Mouse (Mus musculus): ENCODE data around the gene Slc35b4. TPM values are rescaled to one million over a fixed set of nuclear protein-coding genes. Genes with fewer than 3 reads are reported as not detected.

Slc35b4 gene
- total RNA-seq, 2 experiments from 2014 or later, result 5.8 to 9.5 TPM

GRCm38 (mm10) chr6:34171748-34172457, 5.0 kb downstream of the Slc35b4 start:
- ATAC-seq (replicated peaks; ENCODE audit: low FRiP score, poor library complexity, severe bottlenecking), result no peak

- no peak for ATAC-seq (replicated peaks; ENCODE audit: low FRiP score, poor library complexity, severe bottlenecking)
Observed at GRCm38 (mm10) chr6:34170844-34171494, 5.9 kb downstream of the Slc35b4 start.

GRCm38 (mm10) chr6:34168834-34169233, 8.1 kb downstream of the Slc35b4 start:
- no peak for ATAC-seq (replicated peaks; ENCODE audit: low FRiP score, poor library complexity, severe bottlenecking)

GRCm38 (mm10) chr6:34163014-34163413, 13.9 kb downstream of the Slc35b4 start:
- ATAC-seq (replicated peaks; ENCODE audit: low FRiP score, poor library complexity, severe bottlenecking), result no peak

- ATAC-seq (replicated peaks; ENCODE audit: low FRiP score, poor library complexity, severe bottlenecking), result no peak
Observed at GRCm38 (mm10) chr6:34162607-34163006, 14.3 kb downstream of the Slc35b4 start.

GRCm38 (mm10) chr6:34161511-34161910, 15.4 kb downstream of the Slc35b4 start:
- ATAC-seq (replicated peaks; ENCODE audit: low FRiP score, poor library complexity, severe bottlenecking), result no peak

- no peak for ATAC-seq (replicated peaks; ENCODE audit: low FRiP score, poor library complexity, severe bottlenecking)
Observed at GRCm38 (mm10) chr6:34160816-34161310, 16.0 kb downstream of the Slc35b4 start.

- ATAC-seq (replicated peaks; ENCODE audit: low FRiP score, poor library complexity, severe bottlenecking), result no peak
Observed at GRCm38 (mm10) chr6:34159998-34160815, 16.7 kb downstream of the Slc35b4 start.

GRCm38 (mm10) chr6:34156841-34157748, 19.8 kb downstream of the Slc35b4 start:
- ATAC-seq (replicated peaks; ENCODE audit: low FRiP score, poor library complexity, severe bottlenecking), result peak; percentile 89

GRCm38 (mm10) chr6:34156057-34156456, 20.9 kb downstream of the Slc35b4 start:
- no peak for ATAC-seq (replicated peaks; ENCODE audit: low FRiP score, poor library complexity, severe bottlenecking)

GRCm38 (mm10) chr6:34155137-34155804, 21.6 kb downstream of the Slc35b4 start:
- ATAC-seq (replicated peaks; ENCODE audit: low FRiP score, poor library complexity, severe bottlenecking), result peak; percentile 73

GRCm38 (mm10) chr6:34154202-34154601, 22.7 kb downstream of the Slc35b4 start:
- ATAC-seq (replicated peaks; ENCODE audit: low FRiP score, poor library complexity, severe bottlenecking), result no peak

- no peak for ATAC-seq (replicated peaks; ENCODE audit: low FRiP score, poor library complexity, severe bottlenecking)
Observed at GRCm38 (mm10) chr6:34153069-34154052, 23.6 kb downstream of the Slc35b4 start.

GRCm38 (mm10) chr6:34149821-34150220, 27.1 kb downstream of the Slc35b4 start:
- ATAC-seq (replicated peaks; ENCODE audit: low FRiP score, poor library complexity, severe bottlenecking), result no peak

- no peak for ATAC-seq (replicated peaks; ENCODE audit: low FRiP score, poor library complexity, severe bottlenecking)
Observed at GRCm38 (mm10) chr6:34149066-34149465, 27.8 kb downstream of the Slc35b4 start.

- ATAC-seq (replicated peaks; ENCODE audit: low FRiP score, poor library complexity, severe bottlenecking), result no peak
Observed at GRCm38 (mm10) chr6:34148639-34149038, 28.3 kb downstream of the Slc35b4 start.

GRCm38 (mm10) chr6:34148021-34148420, 28.9 kb downstream of the Slc35b4 start:
- no peak for ATAC-seq (replicated peaks; ENCODE audit: low FRiP score, poor library complexity, severe bottlenecking)

- no peak for ATAC-seq (replicated peaks; ENCODE audit: low FRiP score, poor library complexity, severe bottlenecking)
Observed at GRCm38 (mm10) chr6:34146042-34146441, 30.9 kb downstream of the Slc35b4 start.
